Mouse (Mus musculus) lung, embryonic 14.5 days (tissue): ENCODE measurements around the gene Rprml. TPM values are rescaled to one million over a fixed set of nuclear protein-coding genes. Genes with fewer than 3 reads are reported as not detected.

Experiments
- ATAC-seq: fragments of 200-750 bp; cut with Nextera tagmentation; 2 replicates; pipeline ENCODE4 v1.8.0; 2017; ENCODE audit warnings: mild to moderate bottlenecking, moderate TSS enrichment, moderate library complexity; ENCODE audit not compliant: insufficient read depth
- DNase-seq: peaks from one replicate; pipeline ENCODE4 v3.0.0-alpha.2; 2015
- H3K27ac ChIP-seq: fragments of 300-500 bp; sonication (generic); 2 replicates; pipeline ENCODE4 v1.5.1; 2014; ENCODE audit warnings: low read depth, mild to moderate bottlenecking, moderate library complexity
- H3K27me3 ChIP-seq: fragments of 300-500 bp; sonication (generic); 2 replicates; pipeline ENCODE4 v1.6.1; 2014; ENCODE audit warnings: low read length, control low read depth; ENCODE audit not compliant: insufficient read depth
- H3K36me3 ChIP-seq: fragments of 300-500 bp; sonication (generic); 2 replicates; pipeline ENCODE4 v1.6.1; 2014; ENCODE audit warnings: control low read depth; ENCODE audit not compliant: insufficient read depth
- H3K4me1 ChIP-seq: fragments of 300-500 bp; sonication (generic); 2 replicates; pipeline ENCODE4 v1.6.1; 2014; ENCODE audit warnings: antibody characterized with exemption, control low read depth; ENCODE audit not compliant: insufficient read depth
- H3K4me2 ChIP-seq: fragments of 300-500 bp; sonication (generic); 2 replicates; pipeline ENCODE4 v1.6.1; 2014; ENCODE audit warnings: mild to moderate bottlenecking
- H3K4me3 ChIP-seq: fragments of 300-500 bp; sonication (generic); 2 replicates; pipeline ENCODE4 v1.5.1; 2014; ENCODE audit warnings: low read depth, low read length
- H3K9ac ChIP-seq: fragments of 300-500 bp; sonication (generic); 2 replicates; pipeline ENCODE4 v1.6.1; 2014
- H3K9me3 ChIP-seq: fragments of 300-500 bp; sonication (generic); 2 replicates; pipeline ENCODE4 v1.6.1; 2016; ENCODE audit warnings: low read depth, low read length, control low read depth
- CTCF ChIP-seq: IDR thresholded peaks from 2 replicates; pipeline ENCODE4 v1.5.1; 2016; ENCODE audit warnings: antibody characterized with exemption, low read depth
- WGBS: fragments of 180-500 bp; shearing (Covaris S2); extraction: QIAGEN DNeasy Blood & Tissue Kit; methylation state at CpG from one replicate; pipeline ENCODE4 v1.1.7; 2014; 5-methylcytosine and 5-hydroxymethylcytosine counted together
- polyA plus RNA-seq: library from polyadenylated mRNA; unstranded; fragments of >200 nt; fragmentation: Nextera tagmentation; extraction: Ambion mirVana; gene quantifications from 2 replicates; pipeline ENCODE4 v1.2.1, GENCODE M21; 2014

Rprml gene
- polyA plus RNA-seq, 1 experiment from 2014 or later, result not detected

DNA sequence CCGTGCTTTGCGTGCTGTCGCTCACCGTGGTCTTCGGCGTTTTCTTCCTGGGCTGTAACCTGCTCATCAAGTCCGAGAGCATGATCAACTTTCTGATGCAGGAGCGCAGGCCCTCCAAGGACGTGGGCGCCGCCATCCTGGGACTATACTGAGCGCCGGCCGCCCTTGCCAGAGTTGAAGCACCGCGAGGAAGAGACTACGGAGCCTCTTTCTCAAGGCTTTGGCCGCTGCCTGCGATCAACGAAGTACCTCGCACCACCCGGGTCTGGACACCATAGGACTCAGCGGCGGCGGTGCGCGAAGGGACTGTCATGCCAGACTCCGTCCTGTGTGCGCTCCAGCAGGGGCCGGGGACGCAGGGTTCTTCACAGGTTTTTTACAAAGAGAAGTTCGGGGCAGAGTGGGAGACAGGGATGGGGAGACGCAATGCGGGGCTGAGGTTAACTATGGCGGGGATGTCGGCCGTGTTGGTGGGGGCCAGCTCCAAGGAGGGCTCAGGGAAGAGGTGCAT is 668 bp downstream of the Rprml start:
- H3K36me3 ChIP-seq, result no peaks in the 10 kb centered on the region
- 2% methylated on average over 37 of the region's 37 CpGs for WGBS
- peak; percentile 21 for DNase-seq

DNA sequence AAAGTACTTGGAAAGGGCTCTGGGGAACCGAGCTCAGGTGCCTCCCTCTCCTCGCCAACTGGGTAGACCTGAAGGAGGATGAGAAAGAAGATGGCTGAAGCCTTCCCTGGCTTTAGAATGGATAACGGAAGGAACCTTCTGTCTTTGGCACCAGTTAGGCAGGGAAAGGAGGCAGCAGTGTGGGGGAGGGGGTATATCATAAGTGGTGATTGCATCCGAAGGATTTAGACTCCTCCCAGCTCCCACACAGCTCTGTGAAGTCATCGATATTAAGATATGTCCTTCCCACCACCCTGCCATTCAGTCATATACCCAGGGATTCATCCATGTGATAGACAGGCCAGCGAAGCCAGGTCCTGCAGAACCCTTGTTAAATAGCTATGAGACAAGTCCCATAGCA is 2.1 kb downstream of the Rprml start:
- no peaks in the 10 kb centered on the region for H3K4me1 ChIP-seq
- H3K4me3 ChIP-seq, result no peak overlapping the region
- peaks cover 71% of the 10 kb centered on the region for H3K27me3 ChIP-seq
- no peaks in the 10 kb centered on the region for H3K9me3 ChIP-seq
- no peaks in the 10 kb centered on the region for H3K36me3 ChIP-seq
- no peak overlapping the region for H3K27ac ChIP-seq
- WGBS, result 75% methylated on average over 6 of the region's 6 CpGs
- H3K4me2 ChIP-seq, result no peak overlapping the region
- TF ChIP-seq CTCF, result no peak
- no peak for DNase-seq
- no peak overlapping the region for H3K9ac ChIP-seq
- ATAC-seq, result no peak

More for the DNA sequence above, 668 bp downstream of the Rprml start:
- ATAC-seq, result no peak
- Histone ChIP-seq H3K27ac (no peak overlapping the region), H3K4me1 (no peaks in the 10 kb centered on the region), H3K27me3 (peaks cover 73% of the 10 kb centered on the region), H3K9me3 (no peaks in the 10 kb centered on the region), H3K4me3 (peak overlapping the region; percentile 32), H3K9ac (no peak overlapping the region), H3K4me2 (peak overlapping the region; percentile 61)
- no peak for TF ChIP-seq CTCF

GRCm38 (mm10) chr11:103653359-103653965 is 4.1 kb downstream of the Rprml start:
- Histone ChIP-seq H3K27ac (no peak overlapping the region), H3K4me2 (no peak overlapping the region), H3K27me3 (peaks cover 55% of the 10 kb centered on the region), H3K4me1 (no peaks in the 10 kb centered on the region), H3K4me3 (no peak overlapping the region), H3K36me3 (no peaks in the 10 kb centered on the region), H3K9me3 (no peaks in the 10 kb centered on the region), H3K9ac (no peak overlapping the region)
- ATAC-seq, result no peak
- WGBS, result 62% methylated on average over 10 of the region's 10 CpGs
- no peak for DNase-seq
- TF ChIP-seq CTCF, result no peak

GRCm38 (mm10) chr11:103656520-103656919 is 7.2 kb downstream of the Rprml start:
- ATAC-seq, result no peak
- WGBS, result 5% methylated on average over 3 of the region's 3 CpGs
- peaks cover 25% of the 10 kb centered on the region; the same call in 1 of the 2 replicates for H3K27me3 ChIP-seq
- peak; percentile 89 for DNase-seq
- H3K36me3 ChIP-seq, result no peaks in the 10 kb centered on the region
- H3K4me2 ChIP-seq, result no peak overlapping the region
- H3K27ac ChIP-seq, result no peak overlapping the region
- H3K9ac ChIP-seq, result no peak overlapping the region
- H3K4me1 ChIP-seq, result no peaks in the 10 kb centered on the region
- no peak overlapping the region for H3K4me3 ChIP-seq
- TF ChIP-seq CTCF, result no peak
- H3K9me3 ChIP-seq, result no peaks in the 10 kb centered on the region

- Histone ChIP-seq H3K4me2 (no peak overlapping the region), H3K27ac (no peak overlapping the region), H3K4me1 (no peaks in the 10 kb centered on the region), H3K9me3 (no peaks in the 10 kb centered on the region), H3K9ac (no peak overlapping the region), H3K36me3 (no peaks in the 10 kb centered on the region), H3K27me3 (peaks cover 12% of the 10 kb centered on the region; the same call in 1 of the 2 replicates), H3K4me3 (no peak overlapping the region)
- 80% methylated on average over 7 of the region's 7 CpGs for WGBS
- no peak for DNase-seq
- ATAC-seq, result no peak
- no peak for TF ChIP-seq CTCF
Measured at GRCm38 (mm10) chr11:103658189-103658588, 8.8 kb downstream of the Rprml start.

- no peak for ATAC-seq
- H3K4me2 ChIP-seq, result no peak overlapping the region
- no peak overlapping the region for H3K9ac ChIP-seq
- H3K4me1 ChIP-seq, result no peaks in the 10 kb centered on the region
- no peaks in the 10 kb centered on the region for H3K27me3 ChIP-seq
- no peaks in the 10 kb centered on the region for H3K36me3 ChIP-seq
- H3K9me3 ChIP-seq, result no peaks in the 10 kb centered on the region
- no peak for TF ChIP-seq CTCF
- WGBS, result 56% methylated on average over 4 of the region's 4 CpGs
- no peak overlapping the region for H3K4me3 ChIP-seq
- DNase-seq, result no peak
- no peak overlapping the region for H3K27ac ChIP-seq
Measured at GRCm38 (mm10) chr11:103661863-103662262, 12.5 kb downstream of the Rprml start.

GRCm38 (mm10) chr11:103662546-103662945 is 13.2 kb downstream of the Rprml start:
- H3K9me3 ChIP-seq, result no peaks in the 10 kb centered on the region
- H3K4me2 ChIP-seq, result no peak overlapping the region
- H3K36me3 ChIP-seq, result no peaks in the 10 kb centered on the region
- no peak overlapping the region for H3K9ac ChIP-seq
- H3K27ac ChIP-seq, result no peak overlapping the region
- TF ChIP-seq CTCF, result no peak
- no peaks in the 10 kb centered on the region for H3K27me3 ChIP-seq
- 73% methylated on average over 5 of the region's 5 CpGs for WGBS
- H3K4me1 ChIP-seq, result no peaks in the 10 kb centered on the region
- no peak for DNase-seq
- no peak overlapping the region for H3K4me3 ChIP-seq
- no peak for ATAC-seq
